Mouse (Mus musculus) MEL (cell line): ENCODE measurements around the gene Ston1.

Experiments
- CTCF ChIP-seq, 3 experiments: IDR thresholded peaks in 2 of 3; conservative IDR thresholded peaks in 1 of 3; 2 replicates each; pipeline ENCODE4 v1.5.1; 2011 to 2012; ENCODE audit warnings: low read length in 3 of 3, low read depth in 2 of 3, mild to moderate bottlenecking in 2 of 3, improper control_type of control experiment in 1 of 3, inconsistent platforms in 1 of 3, mixed read lengths in 1 of 3, moderate library complexity in 1 of 3; ENCODE audit not compliant: control insufficient read depth in 1 of 3, insufficient read depth in 1 of 3, poor library complexity in 1 of 3, severe bottlenecking in 1 of 3
- GATA1 ChIP-seq: IDR thresholded peaks from 2 replicates; pipeline ENCODE4 v1.6.1; 2011; ENCODE audit warnings: low read depth, low read length, improper control_type of control experiment
- KAT2A ChIP-seq: conservative IDR thresholded peaks from 2 replicates; pipeline ENCODE4 v1.6.1; 2012; ENCODE audit warnings: low read depth, low read length, improper control_type of control experiment, inconsistent platforms
- MAX ChIP-seq: IDR thresholded peaks from 2 replicates; pipeline ENCODE4 v1.6.1; 2011; ENCODE audit warnings: low read length, improper control_type of control experiment
- MEF2A ChIP-seq: IDR thresholded peaks from 2 replicates; pipeline ENCODE4 v1.6.1; 2014; ENCODE audit warnings: low read depth, mild to moderate bottlenecking, inconsistent platforms, low read length, improper control_type of control experiment; ENCODE audit not compliant: poor library complexity, insufficient replicate concordance, severe bottlenecking; ENCODE audit errors: extremely low read depth
- MXI1 ChIP-seq: IDR thresholded peaks from 2 replicates; pipeline ENCODE4 v1.6.1; 2011; ENCODE audit warnings: mild to moderate bottlenecking, low read depth, low read length, improper control_type of control experiment
- POLR2A ChIP-seq, 2 experiments: IDR thresholded peaks; 2 replicates each; pipeline ENCODE4 v1.6.1; 2011 to 2012; ENCODE audit warnings: low read length in 2 of 2, mild to moderate bottlenecking in 2 of 2, control low read depth in 1 of 2, improper control_type of control experiment in 1 of 2, low read depth in 1 of 2, moderate library complexity in 1 of 2; ENCODE audit not compliant: control insufficient read depth in 1 of 2, insufficient read depth in 1 of 2, poor library complexity in 1 of 2
- POLR2AphosphoS2 ChIP-seq: IDR thresholded peaks from 2 replicates; pipeline ENCODE4 v1.6.1; 2011; ENCODE audit warnings: low read length, improper control_type of control experiment
- RAD21 ChIP-seq: IDR thresholded peaks from 2 replicates; pipeline ENCODE4 v1.6.1; 2011; ENCODE audit warnings: mild to moderate bottlenecking, low read depth, low read length, improper control_type of control experiment
- RCOR1 ChIP-seq: IDR thresholded peaks from 2 replicates; pipeline ENCODE4 v1.6.1; 2012; ENCODE audit warnings: low read depth, mild to moderate bottlenecking, inconsistent platforms, low read length, improper control_type of control experiment
- SIN3A ChIP-seq: IDR thresholded peaks from 2 replicates; pipeline ENCODE4 v1.6.1; 2012; ENCODE audit warnings: low read length, improper control_type of control experiment, inconsistent platforms
- TAL1 ChIP-seq: IDR thresholded peaks from 2 replicates; pipeline ENCODE4 v1.6.1; 2012; ENCODE audit warnings: mild to moderate bottlenecking, inconsistent platforms, low read length, moderate library complexity, mixed read lengths
- USF1 ChIP-seq: IDR thresholded peaks from 2 replicates; pipeline ENCODE4 v1.6.1; 2014; ENCODE audit warnings: low read depth, mild to moderate bottlenecking, inconsistent platforms, low read length, improper control_type of control experiment, moderate library complexity

DNA sequence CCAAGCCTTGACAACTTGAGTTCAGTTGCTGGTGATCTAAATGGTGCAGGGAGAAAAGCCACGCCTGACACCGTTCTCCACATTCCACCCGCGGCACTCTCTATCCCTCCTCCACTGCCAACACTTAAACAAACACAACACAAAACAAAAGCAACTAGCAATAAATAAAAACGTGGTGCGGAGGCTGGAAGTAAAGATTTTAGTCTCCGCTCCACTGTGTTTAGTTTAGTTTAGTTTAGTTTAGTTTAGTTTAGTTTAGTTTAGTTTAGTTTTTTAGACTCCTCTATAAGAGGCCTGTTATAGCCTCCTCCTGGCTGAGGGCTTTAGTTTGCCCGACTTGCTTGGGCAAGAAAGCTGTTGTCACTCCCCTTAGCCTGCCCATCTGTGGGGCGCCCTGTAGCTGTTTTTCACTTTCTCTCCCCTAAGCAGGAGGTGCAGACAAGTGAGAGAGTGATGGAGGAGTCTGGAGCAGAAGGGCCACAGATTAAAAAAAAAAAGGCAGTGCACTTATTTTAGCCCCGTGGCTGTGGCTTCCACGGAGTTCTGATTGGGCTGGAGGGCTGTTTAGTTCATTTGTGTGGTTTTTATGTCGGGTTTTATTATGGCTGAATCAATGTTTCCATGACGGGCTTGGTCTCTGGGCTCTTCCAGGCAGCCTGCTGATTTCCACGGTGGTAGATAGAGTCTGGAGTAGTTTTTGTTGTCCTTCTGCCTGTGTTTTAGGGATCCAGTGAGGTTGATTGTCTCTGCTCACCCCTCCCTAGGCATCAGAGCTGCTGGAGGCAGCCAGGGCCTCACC is 1.3 kb downstream of the Ston1 start:
- TF ChIP-seq MXI1 (no peak), POLR2A (IDR thresholded peaks at IDR 0.05; ENCODE audit: control insufficient read depth in 1 of 2, insufficient read depth in 1 of 2, low read depth in 1 of 2, low read length in 2 of 2, poor library complexity in 1 of 2) (no peak), CTCF (IDR thresholded peaks at IDR 0.05 in 2 of 3, conservative IDR thresholded peaks at IDR 0.05 in 1 of 3; ENCODE audit: control insufficient read depth in 1 of 3, insufficient read depth in 1 of 3, low read depth in 2 of 3, low read length in 3 of 3, poor library complexity in 1 of 3, severe bottlenecking in 1 of 3) (no peak), SIN3A (no peak), RAD21 (no peak), TAL1 (no peak), GATA1 (no peak), MEF2A (no peak), RCOR1 (no peak), KAT2A (no peak), USF1 (no peak), MAX (no peak), POLR2AphosphoS2 (no peak)
